Mouse (Mus musculus) spleen, adult 2 months (tissue): Measurements from ENCODE around the gene Gpx2.

Experiments used
- CTCF ChIP-seq: fragments of 200-500 bp; IDR thresholded peaks from 2 replicates; pipeline ENCODE4 v1.5.1; 2011; ENCODE audit warnings: mild to moderate bottlenecking, inconsistent platforms; ENCODE audit not compliant: insufficient read depth, insufficient read length, insufficient replicate concordance; ENCODE audit errors: extremely low read depth
- POLR2A ChIP-seq: fragments of 200-500 bp; IDR thresholded peaks from 2 replicates; pipeline ENCODE4 v1.6.1; 2011; ENCODE audit warnings: low read depth, low read length, inconsistent platforms

DNA sequence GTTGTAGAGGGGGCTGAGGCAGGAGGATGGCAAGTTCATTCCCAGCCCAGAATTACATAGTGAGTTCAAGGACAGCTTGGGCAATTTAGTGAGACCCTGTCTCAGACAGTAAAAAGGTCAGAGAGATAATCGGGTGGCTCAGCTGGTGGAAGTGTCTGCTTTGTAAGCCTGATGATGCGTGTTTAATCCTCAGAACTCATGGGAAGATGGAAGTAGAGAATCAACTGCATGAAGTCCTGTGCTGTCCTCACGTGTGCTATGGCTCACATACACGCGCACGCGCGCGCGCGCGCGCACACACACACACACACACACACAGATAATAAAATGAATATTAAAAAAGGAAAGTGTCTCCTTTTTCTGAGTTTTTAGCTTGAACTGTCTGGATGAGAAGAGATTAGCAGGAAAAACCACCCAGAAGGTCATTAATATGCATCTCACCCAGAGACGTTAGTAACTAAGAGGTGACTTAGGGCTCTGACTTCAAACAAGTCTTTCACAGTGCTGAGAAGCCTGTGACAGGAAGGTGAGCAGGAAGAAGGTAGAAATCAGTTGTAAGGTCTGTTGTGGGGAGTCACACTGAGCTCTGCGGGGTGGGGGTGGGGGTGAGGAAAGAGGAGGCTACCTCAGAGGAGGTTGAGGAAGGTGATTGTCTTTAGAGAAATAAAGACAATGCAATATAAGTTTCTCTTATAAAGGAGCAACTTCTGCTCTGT is 49.1 kb upstream of the Gpx2 start:
- TF ChIP-seq POLR2A (no peak), CTCF (no peak)
